Mouse (Mus musculus) hindbrain, embryonic 13.5 days (tissue): ENCODE measurements around the gene Snapc1. TPM values are rescaled to one million over a fixed set of nuclear protein-coding genes. Genes with fewer than 3 reads are reported as not detected.

Source experiments
- ATAC-seq: fragments of 200-750 bp; cut with Nextera tagmentation; 2 replicates; pipeline ENCODE4 v1.8.0; 2017; ENCODE audit warnings: moderate TSS enrichment; ENCODE audit not compliant: low FRiP score
- H3K27ac ChIP-seq: fragments of 300-500 bp; sonication (generic); 2 replicates; pipeline ENCODE4 v1.5.1; 2015; ENCODE audit warnings: inconsistent platforms, mild to moderate bottlenecking, moderate library complexity
- H3K27me3 ChIP-seq: fragments of 300-500 bp; sonication (generic); 2 replicates; pipeline ENCODE4 v1.6.1; 2015; ENCODE audit warnings: mild to moderate bottlenecking, inconsistent platforms
- H3K36me3 ChIP-seq: fragments of 300-500 bp; sonication (generic); 2 replicates; pipeline ENCODE4 v1.6.1; 2015; ENCODE audit warnings: mild to moderate bottlenecking, inconsistent platforms
- H3K4me1 ChIP-seq: fragments of 300-500 bp; sonication (generic); replicated peaks from 2 replicates; pipeline ENCODE4 v1.6.1; 2015; ENCODE audit warnings: inconsistent platforms
- H3K4me2 ChIP-seq: fragments of 300-500 bp; sonication (generic); 2 replicates; pipeline ENCODE4 v1.6.1; 2015; ENCODE audit warnings: inconsistent platforms, mild to moderate bottlenecking, moderate library complexity
- H3K4me3 ChIP-seq: fragments of 300-500 bp; sonication (generic); 2 replicates; pipeline ENCODE4 v1.5.1; 2015; ENCODE audit warnings: mild to moderate bottlenecking, inconsistent platforms
- H3K9ac ChIP-seq: fragments of 300-500 bp; sonication (generic); 2 replicates; pipeline ENCODE4 v1.6.1; 2015; ENCODE audit warnings: mild to moderate bottlenecking, inconsistent platforms
- H3K9me3 ChIP-seq: fragments of 300-500 bp; sonication (generic); 2 replicates; pipeline ENCODE4 v1.6.1; 2016; ENCODE audit warnings: inconsistent platforms
- WGBS: fragments of 180-500 bp; shearing (Covaris S2); methylation state at CpG from one replicate; pipeline ENCODE4 v1.1.7; 2015; 5-methylcytosine and 5-hydroxymethylcytosine counted together
- polyA plus RNA-seq: library from polyadenylated mRNA; unstranded; fragments of >200 nt; fragmentation: Nextera tagmentation; extraction: Ambion mirVana; gene quantifications from 2 replicates; pipeline ENCODE4 v1.2.1, GENCODE M21; 2015

Gene Snapc1
- polyA plus RNA-seq, 1 experiment from 2014 or later: 39.0 TPM

- peaks cover 8% of the 10 kb centered on the region; the same call in 1 of the 2 replicates for H3K27me3 ChIP-seq
- no peak overlapping the region for H3K27ac ChIP-seq
- no peaks in the 10 kb centered on the region for H3K36me3 ChIP-seq
- H3K4me1 ChIP-seq: peaks cover 12% of the 10 kb centered on the region
- H3K9ac ChIP-seq: no peak overlapping the region
- H3K4me3 ChIP-seq: no peak overlapping the region
- ATAC-seq: no peak
- H3K4me2 ChIP-seq: no peak overlapping the region
- 83% methylated on average over 5 of the region's 5 CpGs for WGBS
- H3K9me3 ChIP-seq: no peaks in the 10 kb centered on the region
These were observed 9.5 kb upstream of the Snapc1 start for GRCm38 (mm10) chr12:73954785-73955184.

- Histone ChIP-seq H3K36me3 (no peaks in the 10 kb centered on the region), H3K27ac (no peak overlapping the region), H3K4me1 (peaks cover 11% of the 10 kb centered on the region), H3K9me3 (no peaks in the 10 kb centered on the region), H3K27me3 (peaks cover 8% of the 10 kb centered on the region; the same call in 1 of the 2 replicates), H3K9ac (no peak overlapping the region), H3K4me3 (no peak overlapping the region), H3K4me2 (no peak overlapping the region)
- no peak for ATAC-seq
- WGBS: 82% methylated on average over 3 of the region's 3 CpGs
These were observed 6.6 kb upstream of the Snapc1 start for GRCm38 (mm10) chr12:73957676-73958075.

- H3K36me3 ChIP-seq: no peaks in the 10 kb centered on the region
- WGBS: 89% methylated on average over 2 of the region's 2 CpGs
These were observed 5.5 kb upstream of the Snapc1 start for GRCm38 (mm10) chr12:73958830-73959229.

GRCm38 (mm10) chr12:73969142-73969541 is 4.9 kb downstream of the Snapc1 start:
- no peak for ATAC-seq
- Histone ChIP-seq H3K9ac (no peak overlapping the region), H3K4me1 (peaks cover 18% of the 10 kb centered on the region), H3K27ac (no peak overlapping the region), H3K4me2 (no peak overlapping the region), H3K36me3 (peaks cover 58% of the 10 kb centered on the region), H3K27me3 (no peaks in the 10 kb centered on the region), H3K4me3 (no peak overlapping the region), H3K9me3 (0 out of 2 replicates have a peak, but pooled peaks cover 7% of the 10 kb centered on the region)
- WGBS: 99% methylated on average over 8 of the region's 8 CpGs

More at GRCm38 (mm10) chr12:73958830-73959229, 5.5 kb upstream of the Snapc1 start:
- H3K9me3 ChIP-seq: no peaks in the 10 kb centered on the region
- no peak overlapping the region for H3K9ac ChIP-seq
- ATAC-seq: no peak
- no peak overlapping the region for H3K4me2 ChIP-seq
- peaks cover 5% of the 10 kb centered on the region; the same call in 1 of the 2 replicates for H3K27me3 ChIP-seq
- H3K27ac ChIP-seq: no peak overlapping the region
- peaks cover under 1% of the 10 kb centered on the region; the same call in 1 of the 2 replicates for H3K4me1 ChIP-seq
- H3K4me3 ChIP-seq: no peak overlapping the region

GRCm38 (mm10) chr12:73974584-73974983 is 10.3 kb downstream of the Snapc1 start:
- ATAC-seq: no peak
- no peaks in the 10 kb centered on the region for H3K4me1 ChIP-seq
- WGBS: 95% methylated on average over 6 of the region's 6 CpGs
- H3K27me3 ChIP-seq: no peaks in the 10 kb centered on the region
- H3K4me3 ChIP-seq: no peak overlapping the region
- H3K9ac ChIP-seq: no peak overlapping the region
- H3K9me3 ChIP-seq: 0 out of 2 replicates have a peak, but pooled peaks cover 7% of the 10 kb centered on the region
- no peak overlapping the region for H3K4me2 ChIP-seq
- peaks cover 87% of the 10 kb centered on the region for H3K36me3 ChIP-seq
- no peak overlapping the region for H3K27ac ChIP-seq

- 88% methylated on average over 3 of the region's 3 CpGs for WGBS
- H3K36me3 ChIP-seq: peaks cover 78% of the 10 kb centered on the region
- no peaks in the 10 kb centered on the region for H3K9me3 ChIP-seq
- ATAC-seq: no peak
- no peaks in the 10 kb centered on the region for H3K27me3 ChIP-seq
- H3K27ac ChIP-seq: no peak overlapping the region
- H3K9ac ChIP-seq: no peak overlapping the region
- no peak overlapping the region for H3K4me2 ChIP-seq
- H3K4me1 ChIP-seq: peaks cover 3% of the 10 kb centered on the region; the same call in 1 of the 2 replicates
- no peak overlapping the region for H3K4me3 ChIP-seq
These were observed 13.9 kb downstream of the Snapc1 start for GRCm38 (mm10) chr12:73978144-73978543.

- H3K27me3 ChIP-seq: no peaks in the 10 kb centered on the region
- no peak overlapping the region for H3K27ac ChIP-seq
- no peak overlapping the region for H3K4me2 ChIP-seq
- H3K9ac ChIP-seq: no peak overlapping the region
- no peak overlapping the region for H3K4me3 ChIP-seq
- H3K4me1 ChIP-seq: peaks cover 3% of the 10 kb centered on the region; the same call in 1 of the 2 replicates
- WGBS: 92% methylated on average over 5 of the region's 5 CpGs
- peaks cover 79% of the 10 kb centered on the region for H3K36me3 ChIP-seq
- no peak for ATAC-seq
- no peaks in the 10 kb centered on the region for H3K9me3 ChIP-seq
These were observed 15.4 kb downstream of the Snapc1 start for GRCm38 (mm10) chr12:73979667-73980066.

GRCm38 (mm10) chr12:73982533-73982932 is 18.3 kb downstream of the Snapc1 start:
- H3K4me2 ChIP-seq: no peak overlapping the region
- no peak overlapping the region for H3K27ac ChIP-seq
- ATAC-seq: peak; percentile 88
- H3K27me3 ChIP-seq: no peaks in the 10 kb centered on the region
- 68% methylated on average over 14 of the region's 14 CpGs for WGBS
- peaks cover 4% of the 10 kb centered on the region; the same call in 1 of the 2 replicates for H3K4me1 ChIP-seq
- H3K9ac ChIP-seq: no peak overlapping the region
- no peak overlapping the region for H3K4me3 ChIP-seq
- peaks cover 76% of the 10 kb centered on the region for H3K36me3 ChIP-seq
- no peaks in the 10 kb centered on the region for H3K9me3 ChIP-seq

GRCm38 (mm10) chr12:73986299-73986698 is 22.0 kb downstream of the Snapc1 start:
- no peak for ATAC-seq
- WGBS: 82% methylated on average over 7 of the region's 7 CpGs

GRCm38 (mm10) chr12:73988393-73989008 is 24.2 kb downstream of the Snapc1 start:
- no peak overlapping the region for H3K27ac ChIP-seq
- ATAC-seq: 0 out of 2 replicates have a peak, but pooled peaks have one; percentile 40
- 79% methylated on average over 4 of the region's 4 CpGs for WGBS

More at GRCm38 (mm10) chr12:73986299-73986698, 22.0 kb downstream of the Snapc1 start:
- Histone ChIP-seq H3K4me1 (peaks cover 7% of the 10 kb centered on the region; the same call in 1 of the 2 replicates), H3K36me3 (peaks cover 46% of the 10 kb centered on the region), H3K27ac (no peak overlapping the region), H3K27me3 (no peaks in the 10 kb centered on the region), H3K9ac (no peak overlapping the region), H3K9me3 (no peaks in the 10 kb centered on the region), H3K4me2 (no peak overlapping the region), H3K4me3 (no peak overlapping the region)

GRCm38 (mm10) chr12:73989594-73989993 is 25.3 kb downstream of the Snapc1 start:
- no peak for ATAC-seq
- Histone ChIP-seq H3K27ac (no peak overlapping the region), H3K4me2 (no peak overlapping the region), H3K9ac (no peak overlapping the region), H3K36me3 (peaks cover 23% of the 10 kb centered on the region), H3K4me1 (0 out of 2 replicates have a peak, but pooled peaks cover 4% of the 10 kb centered on the region), H3K9me3 (no peaks in the 10 kb centered on the region), H3K27me3 (0 out of 2 replicates have a peak, but pooled peaks cover 8% of the 10 kb centered on the region), H3K4me3 (no peak overlapping the region)

More at GRCm38 (mm10) chr12:73988393-73989008, 24.2 kb downstream of the Snapc1 start:
- Histone ChIP-seq H3K4me3 (no peak overlapping the region), H3K4me1 (0 out of 2 replicates have a peak, but pooled peaks cover 4% of the 10 kb centered on the region), H3K36me3 (peaks cover 32% of the 10 kb centered on the region), H3K9ac (no peak overlapping the region), H3K9me3 (no peaks in the 10 kb centered on the region), H3K27me3 (0 out of 2 replicates have a peak, but pooled peaks cover 4% of the 10 kb centered on the region), H3K4me2 (no peak overlapping the region)

GRCm38 (mm10) chr12:73996906-73997296 is 32.6 kb downstream of the Snapc1 start:
- ATAC-seq: peak; percentile 45; the same call in 1 of the 2 replicates
- no peaks in the 10 kb centered on the region for H3K36me3 ChIP-seq
- peaks cover 15% of the 10 kb centered on the region for H3K4me1 ChIP-seq
- H3K27me3 ChIP-seq: peaks cover 32% of the 10 kb centered on the region
- peak overlapping the region; percentile 83 for H3K9ac ChIP-seq
- H3K4me2 ChIP-seq: peak overlapping the region; percentile 78
- peak overlapping the region; percentile 57 for H3K4me3 ChIP-seq
- no peaks in the 10 kb centered on the region for H3K9me3 ChIP-seq
- WGBS: 42% methylated on average over 12 of the region's 12 CpGs
- peak overlapping the region; percentile 86 for H3K27ac ChIP-seq
